Mouse (Mus musculus): ENCODE data around the gene Tpcn2. TPM values are rescaled to one million over a fixed set of nuclear protein-coding genes. Genes with fewer than 3 reads are reported as not detected.

Gene Tpcn2
- polyA plus RNA-seq, 2 experiments: 0.39 to 3.3 TPM

DNA sequence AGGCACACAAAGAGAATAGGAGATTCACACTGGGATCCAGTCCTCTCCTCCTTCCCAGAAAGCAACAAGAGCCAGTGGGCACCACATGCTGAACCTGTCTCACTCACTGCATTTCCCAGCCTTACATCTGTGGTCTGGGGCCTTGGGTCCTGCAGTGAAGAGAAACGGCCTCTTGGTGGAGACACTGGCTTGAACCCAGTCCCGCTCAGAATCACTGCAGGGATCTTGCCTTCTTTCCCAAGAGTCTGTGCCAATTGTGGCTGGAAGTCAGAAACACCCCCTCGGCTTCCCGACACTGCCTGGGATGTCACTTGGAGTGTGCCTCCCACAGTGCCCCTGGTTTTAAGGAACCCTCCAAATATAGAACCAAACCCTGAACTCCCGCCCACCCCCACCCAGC is 5.5 kb upstream of the Tpcn2 start:
- Histone ChIP-seq H3K27ac (no peak overlapping the region), H3K9me3 (ENCODE audit: control insufficient read depth, low read length) (no peaks in the 10 kb centered on the region), H3K27me3 (ENCODE audit: control insufficient read depth, insufficient read depth, low read length) (no peaks in the 10 kb centered on the region), H3K4me3 (ENCODE audit: insufficient read depth in 1 of 2, low read depth in 2 of 2, low read length in 2 of 2) (no peak overlapping the region), H3K4me2 (ENCODE audit: low read depth) (no peak overlapping the region), H3K9ac (replicated peaks) (no peak overlapping the region), H3K36me3 (replicated peaks; ENCODE audit: control insufficient read depth, insufficient read depth, low read depth) (no peaks in the 10 kb centered on the region), H3K4me1 (replicated peaks; ENCODE audit: control insufficient read depth in 2 of 2, insufficient read depth in 2 of 2, low read length in 1 of 2) (no peaks in the 10 kb centered on the region)
- no peak for DNase-seq (ENCODE audit: low read depth in 3 of 3, low spot score in 3 of 3)
- no peak for ATAC-seq (ENCODE audit: insufficient read depth)
- no peak for TF ChIP-seq EP300 (IDR thresholded peaks at IDR 0.05; ENCODE audit: low read depth)
- peak; percentile 53 for TF ChIP-seq CTCF (IDR thresholded peaks at IDR 0.05; ENCODE audit: low read depth)
- 21% methylated on average over 5 of the region's 5 CpGs for WGBS (ENCODE audit: insufficient replicate concordance)

DNA sequence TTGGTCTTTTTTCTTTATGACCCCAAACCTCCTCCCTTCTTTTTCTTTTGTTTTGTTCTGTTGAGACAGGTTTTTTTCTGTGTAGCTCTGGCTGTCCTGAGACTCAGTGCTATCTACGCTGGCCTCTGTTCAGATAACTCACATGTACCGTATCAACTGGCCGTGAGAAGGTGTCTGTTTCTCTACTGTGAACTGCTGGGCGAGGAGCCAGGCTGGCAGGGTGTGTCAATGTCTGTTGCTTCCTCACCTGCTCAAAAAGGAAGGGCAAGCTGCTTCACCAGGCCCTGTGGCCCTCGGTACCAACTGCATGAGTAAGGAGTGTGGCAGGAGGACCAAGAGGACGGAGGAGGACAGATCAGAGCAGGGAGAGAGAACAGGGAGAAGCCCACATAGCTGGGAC is 3.6 kb upstream of the Tpcn2 start:
- TF ChIP-seq EP300 (IDR thresholded peaks at IDR 0.05; ENCODE audit: low read depth) (no peak), CTCF (IDR thresholded peaks at IDR 0.05; ENCODE audit: low read depth) (no peak)

GRCm38 (mm10) chr7:145285476-145285875 is 1.7 kb upstream of the Tpcn2 start:
- 66% methylated on average over 4 of the region's 4 CpGs for WGBS (ENCODE audit: insufficient replicate concordance)
- no peak overlapping the region for H3K27ac ChIP-seq
- no peaks in the 10 kb centered on the region for H3K9me3 ChIP-seq (ENCODE audit: control insufficient read depth, low read length)
- no peak overlapping the region for H3K4me2 ChIP-seq (ENCODE audit: low read depth)
- DNase-seq (ENCODE audit: low read depth in 3 of 3, low spot score in 3 of 3) (no peak), ATAC-seq (ENCODE audit: insufficient read depth) (no peak)
- no peak overlapping the region for H3K9ac ChIP-seq (replicated peaks)
- no peaks in the 10 kb centered on the region for H3K36me3 ChIP-seq (replicated peaks; ENCODE audit: control insufficient read depth, insufficient read depth, low read depth)
- TF ChIP-seq CTCF (IDR thresholded peaks at IDR 0.05; ENCODE audit: low read depth): no peak
- no peak for TF ChIP-seq EP300 (IDR thresholded peaks at IDR 0.05; ENCODE audit: low read depth)
- H3K4me1 ChIP-seq (replicated peaks; ENCODE audit: control insufficient read depth in 2 of 2, insufficient read depth in 2 of 2, low read length in 1 of 2): peaks cover 0 to 14% of the 10 kb centered on the region in 2 experiments; a peak in 2 of 4 replicates
- no peaks in the 10 kb centered on the region for H3K27me3 ChIP-seq (ENCODE audit: control insufficient read depth, insufficient read depth, low read length)
- no peak overlapping the region for H3K4me3 ChIP-seq (ENCODE audit: insufficient read depth in 1 of 2, low read depth in 2 of 2, low read length in 2 of 2)

More for the DNA sequence above, 3.6 kb upstream of the Tpcn2 start:
- Histone ChIP-seq H3K4me3 (ENCODE audit: insufficient read depth in 1 of 2, low read depth in 2 of 2, low read length in 2 of 2) (no peak overlapping the region), H3K9ac (replicated peaks) (no peak overlapping the region), H3K4me2 (ENCODE audit: low read depth) (no peak overlapping the region), H3K9me3 (ENCODE audit: control insufficient read depth, low read length) (no peaks in the 10 kb centered on the region), H3K4me1 (replicated peaks; ENCODE audit: control insufficient read depth in 2 of 2, insufficient read depth in 2 of 2, low read length in 1 of 2) (peaks cover 0 to 14% of the 10 kb centered on the region in 2 experiments; a peak in 2 of 4 replicates), H3K27me3 (ENCODE audit: control insufficient read depth, insufficient read depth, low read length) (no peaks in the 10 kb centered on the region), H3K27ac (no peak overlapping the region), H3K36me3 (replicated peaks; ENCODE audit: control insufficient read depth, insufficient read depth, low read depth) (no peaks in the 10 kb centered on the region)
- no peak for DNase-seq (ENCODE audit: low read depth in 3 of 3, low spot score in 3 of 3)
- 31% methylated on average over 6 of the region's 6 CpGs for WGBS (ENCODE audit: insufficient replicate concordance)
- ATAC-seq (ENCODE audit: insufficient read depth): no peak

DNA sequence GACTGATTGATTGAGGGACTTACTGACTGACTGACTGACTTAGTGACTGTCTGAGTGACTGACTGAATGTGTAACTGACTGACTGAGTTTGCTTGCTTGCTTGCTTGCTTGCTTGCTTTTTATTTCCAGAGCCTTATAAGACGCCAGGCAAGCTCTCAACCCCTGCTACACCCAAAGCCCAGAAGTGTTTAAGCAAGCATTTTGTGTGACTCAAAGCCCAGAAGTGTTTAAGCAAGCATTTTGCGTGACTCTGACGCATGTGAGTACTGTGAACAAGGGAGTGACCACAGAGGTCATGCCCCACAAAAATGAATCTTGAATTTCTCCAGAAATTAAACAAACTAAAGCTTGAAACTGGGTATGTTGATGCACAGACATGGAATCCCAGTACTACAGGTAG is 482 bp upstream of the Tpcn2 start:
- no peak for DNase-seq (ENCODE audit: low read depth in 3 of 3, low spot score in 3 of 3)
- Histone ChIP-seq H3K4me2 (ENCODE audit: low read depth) (no peak overlapping the region), H3K9ac (replicated peaks) (no peak overlapping the region), H3K9me3 (ENCODE audit: control insufficient read depth, low read length) (no peaks in the 10 kb centered on the region), H3K27me3 (ENCODE audit: control insufficient read depth, insufficient read depth, low read length) (no peaks in the 10 kb centered on the region), H3K27ac (no peak overlapping the region), H3K4me1 (replicated peaks; ENCODE audit: control insufficient read depth in 2 of 2, insufficient read depth in 2 of 2, low read length in 1 of 2) (peaks cover 0 to 14% of the 10 kb centered on the region in 2 experiments; a peak in 2 of 4 replicates), H3K4me3 (ENCODE audit: insufficient read depth in 1 of 2, low read depth in 2 of 2, low read length in 2 of 2) (0 out of 4 replicates have a peak overlapping the region, but pooled peaks of 1 of the 2 experiments have one; percentile 16), H3K36me3 (replicated peaks; ENCODE audit: control insufficient read depth, insufficient read depth, low read depth) (no peaks in the 10 kb centered on the region)
- TF ChIP-seq CTCF (IDR thresholded peaks at IDR 0.05; ENCODE audit: low read depth) (no peak), EP300 (IDR thresholded peaks at IDR 0.05; ENCODE audit: low read depth) (no peak)
- no peak for ATAC-seq (ENCODE audit: insufficient read depth)
- WGBS (ENCODE audit: insufficient replicate concordance): 49% methylated on average over 3 of the region's 3 CpGs

- Histone ChIP-seq H3K4me3 (ENCODE audit: insufficient read depth in 1 of 2, low read depth in 2 of 2, low read length in 2 of 2) (peak overlapping the region; percentile 54 to 72), H3K9ac (replicated peaks) (peak overlapping the region; percentile 31; the same call in 1 of the 2 replicates), H3K27me3 (ENCODE audit: control insufficient read depth, insufficient read depth, low read length) (no peaks in the 10 kb centered on the region), H3K4me1 (replicated peaks; ENCODE audit: control insufficient read depth in 2 of 2, insufficient read depth in 2 of 2, low read length in 1 of 2) (peaks cover 0 to 14% of the 10 kb centered on the region in 2 experiments; a peak in 2 of 4 replicates), H3K36me3 (replicated peaks; ENCODE audit: control insufficient read depth, insufficient read depth, low read depth) (no peaks in the 10 kb centered on the region), H3K9me3 (ENCODE audit: control insufficient read depth, low read length) (no peaks in the 10 kb centered on the region), H3K4me2 (ENCODE audit: low read depth) (peak overlapping the region; percentile 66), H3K27ac (no peak overlapping the region)
- DNase-seq (ENCODE audit: low read depth in 3 of 3, low spot score in 3 of 3) (no peak), ATAC-seq (ENCODE audit: insufficient read depth) (no peak; the same call in 1 of the 2 replicates)
- 27% methylated on average over 4 of the region's 4 CpGs for WGBS (ENCODE audit: insufficient replicate concordance)
- TF ChIP-seq CTCF (IDR thresholded peaks at IDR 0.05; ENCODE audit: low read depth): no peak
- no peak for TF ChIP-seq EP300 (IDR thresholded peaks at IDR 0.05; ENCODE audit: low read depth)
Observed at GRCm38 (mm10) chr7:145283041-145283440, 770 bp downstream of the Tpcn2 start.
